Mouse (Mus musculus): Measurements from ENCODE around the gene Micu2. TPM values are rescaled to one million over a fixed set of nuclear protein-coding genes. Genes with fewer than 3 reads are reported as not detected.

Gene Micu2
- 182 TPM for polyA plus RNA-seq (2014; fragmentation: Illumina TruSeq; extraction: RNeasy Lipid Tissue Mini Kit (QIAGEN cat#74804); ENCODE audit: low replicate concordance)

GRCm38 (mm10) chr14:57998526-57999401 lies at the start of gene Micu2:
Micu2 (minus strand) TSS chr14:57999262.

GRCm38 (mm10) chr14:57890011-57890842 lies 108.8 kb downstream of the Micu2 start, which contains the start of gene Zdhhc20:
Zdhhc20 (minus strand) TSS chr14:57890276.

Other genes starting within 250 kb of the Micu2 start
- gene Lats2, start 240.9 kb downstream of the Micu2 start, polyA plus RNA-seq (2014; fragmentation: Illumina TruSeq; extraction: RNeasy Lipid Tissue Mini Kit (QIAGEN cat#74804); ENCODE audit: low replicate concordance), result 17.9 TPM
- gene Sap18, start 201.1 kb downstream of the Micu2 start, polyA plus RNA-seq (2014; fragmentation: Illumina TruSeq; extraction: RNeasy Lipid Tissue Mini Kit (QIAGEN cat#74804); ENCODE audit: low replicate concordance), result 212 TPM
- gene Ska3, start 173.1 kb downstream of the Micu2 start, polyA plus RNA-seq (2014; fragmentation: Illumina TruSeq; extraction: RNeasy Lipid Tissue Mini Kit (QIAGEN cat#74804); ENCODE audit: low replicate concordance), result 15.4 TPM
- 68.5 TPM for gene Mrpl57, start 173.0 kb downstream of the Micu2 start, polyA plus RNA-seq (2014; fragmentation: Illumina TruSeq; extraction: RNeasy Lipid Tissue Mini Kit (QIAGEN cat#74804); ENCODE audit: low replicate concordance)
- gene Zdhhc20, start 109.0 kb downstream of the Micu2 start, polyA plus RNA-seq (2014; fragmentation: Illumina TruSeq; extraction: RNeasy Lipid Tissue Mini Kit (QIAGEN cat#74804); ENCODE audit: low replicate concordance), result 105 TPM
- gene Fgf9, start 71.3 kb upstream of the Micu2 start, polyA plus RNA-seq (2014; fragmentation: Illumina TruSeq; extraction: RNeasy Lipid Tissue Mini Kit (QIAGEN cat#74804); ENCODE audit: low replicate concordance), result 12.1 TPM